Mouse (Mus musculus) forebrain, embryonic 10.5 days (tissue): Measurements from ENCODE around the gene Tmco5. TPM values are rescaled to one million over a fixed set of nuclear protein-coding genes. Genes with fewer than 3 reads are reported as not detected.
A peak's percentile ranks its signal among the peaks of the same experiment; 100 is the strongest.

ENCODE experiments used
- DNase-seq: peaks from one replicate; pipeline ENCODE4 v3.0.0-alpha.2; 2017; ENCODE audit warnings: low spot score; ENCODE audit errors: extremely low spot score
- H3K27ac ChIP-seq: fragments of 300-500 bp; sonication (generic); 2 replicates; pipeline ENCODE4 v1.5.1; 2016; ENCODE audit warnings: mild to moderate bottlenecking
- H3K27me3 ChIP-seq: fragments of 300-500 bp; sonication (generic); 2 replicates; pipeline ENCODE4 v1.6.1; 2016; ENCODE audit warnings: mild to moderate bottlenecking; ENCODE audit not compliant: poor library complexity, severe bottlenecking
- H3K36me3 ChIP-seq: fragments of 300-500 bp; sonication (generic); replicated peaks from 2 replicates; pipeline ENCODE4 v1.6.1; 2016; ENCODE audit warnings: mild to moderate bottlenecking, moderate library complexity
- H3K4me1 ChIP-seq: fragments of 300-500 bp; sonication (generic); 2 replicates; pipeline ENCODE4 v1.6.1; 2016
- H3K4me3 ChIP-seq: fragments of 300-500 bp; sonication (generic); 2 replicates; pipeline ENCODE4 v1.5.1; 2016; ENCODE audit warnings: mild to moderate bottlenecking, moderate library complexity
- H3K9me3 ChIP-seq: fragments of 300-500 bp; sonication (generic); 2 replicates; pipeline ENCODE4 v1.6.1; 2016; ENCODE audit warnings: mild to moderate bottlenecking, moderate library complexity
- WGBS: fragments of 180-500 bp; shearing (Covaris S2); methylation state at CpG from one replicate; pipeline ENCODE4 v1.1.7; 2016; 5-methylcytosine and 5-hydroxymethylcytosine counted together
- polyA plus RNA-seq: library from polyadenylated mRNA; unstranded; fragments of >200 nt; fragmentation: Nextera tagmentation; extraction: Ambion mirVana; gene quantifications from 2 replicates; pipeline ENCODE4 v1.2.1, GENCODE M21; 2016

Tmco5 gene
- not detected in 2 replicates for polyA plus RNA-seq

DNA sequence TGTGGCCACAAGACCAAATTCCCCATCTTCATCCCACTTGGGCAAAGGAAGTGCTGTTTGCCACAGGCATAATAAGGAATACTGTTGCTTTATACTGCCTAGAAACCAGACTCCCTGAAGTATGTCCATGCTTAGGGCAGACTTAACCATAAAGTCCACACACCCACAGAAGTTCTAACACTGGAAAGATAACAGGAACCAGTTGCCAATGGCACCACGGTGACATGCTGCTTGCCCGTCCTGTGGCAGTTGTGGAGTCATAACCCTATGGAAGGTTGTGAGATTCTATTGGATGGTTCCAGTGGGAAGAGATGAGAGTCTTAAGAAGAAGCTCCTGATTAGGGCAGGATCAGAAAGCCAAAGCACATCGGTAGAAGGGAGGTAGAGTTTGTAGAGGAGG, at the start of gene Tmco5:
Gene Tmco5 (plus strand): TSS at position 301 of the 400 bp plus-strand sequence.
- no peak for DNase-seq
- H3K4me3 ChIP-seq: no peak within 1 kb of the TSS
- no peaks in the 10 kb centered on the region for H3K27me3 ChIP-seq
- 92% methylated on average over 3 of the region's 3 CpGs for WGBS
- no peaks in the 10 kb centered on the region for H3K36me3 ChIP-seq
- H3K9me3 ChIP-seq: no peaks in the 10 kb centered on the region
- peaks cover 8% of the 10 kb centered on the region for H3K4me1 ChIP-seq
- H3K27ac ChIP-seq: no peak within 1 kb of the TSS

DNA sequence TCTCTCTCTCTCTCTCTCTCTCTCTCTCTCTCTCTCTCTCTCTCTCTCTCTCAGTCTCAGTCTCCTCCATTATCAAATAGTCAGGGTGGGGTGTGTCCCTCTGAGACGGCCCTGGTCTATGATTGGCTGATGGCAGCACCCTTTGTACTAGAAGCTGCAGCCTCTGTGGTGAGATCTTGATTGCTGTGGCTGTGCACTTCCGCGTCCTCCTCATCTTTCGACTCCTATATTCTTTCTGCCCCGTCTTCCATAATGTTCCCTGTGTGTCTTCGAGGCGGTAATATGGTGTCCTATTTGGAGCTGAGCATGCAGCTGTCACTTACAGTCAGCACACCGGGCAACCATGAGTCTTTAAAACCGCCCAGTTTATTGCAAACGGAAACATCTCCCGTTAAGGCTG, 46.6 kb upstream of the Tmco5 start:
- Histone ChIP-seq H3K36me3 (no peaks in the 10 kb centered on the region), H3K27ac (no peak overlapping the region), H3K9me3 (no peaks in the 10 kb centered on the region), H3K27me3 (no peaks in the 10 kb centered on the region), H3K4me3 (no peak overlapping the region), H3K4me1 (no peaks in the 10 kb centered on the region)
- DNase-seq: no peak
- WGBS: 80% methylated on average over 11 of the region's 11 CpGs

DNA sequence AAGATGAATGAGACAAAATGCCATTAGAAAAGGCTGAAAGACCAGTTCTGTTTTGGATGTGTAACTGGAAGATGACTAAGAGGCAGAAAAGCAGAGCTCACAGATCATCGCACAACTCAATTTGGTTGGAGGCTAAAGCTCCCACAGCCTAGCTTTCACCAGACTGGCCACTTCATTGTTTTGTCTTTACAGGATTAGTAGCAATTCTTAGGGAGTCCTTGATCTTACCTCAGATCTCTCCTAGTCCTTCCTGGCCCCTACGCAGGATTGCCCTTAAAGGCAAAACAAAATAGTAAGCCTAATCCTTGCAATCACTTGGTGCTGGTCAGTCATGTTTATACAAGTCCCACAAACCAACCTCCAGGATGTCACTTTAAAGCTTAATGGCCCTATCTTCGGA, 40.7 kb upstream of the Tmco5 start:
- H3K27ac ChIP-seq: no peak overlapping the region
- no peaks in the 10 kb centered on the region for H3K9me3 ChIP-seq
- WGBS: 17% methylated on average over 3 of the region's 3 CpGs
- no peak overlapping the region for H3K4me3 ChIP-seq
- no peak for DNase-seq
- H3K4me1 ChIP-seq: peaks cover 16% of the 10 kb centered on the region
- no peaks in the 10 kb centered on the region for H3K27me3 ChIP-seq
- no peaks in the 10 kb centered on the region for H3K36me3 ChIP-seq

DNA sequence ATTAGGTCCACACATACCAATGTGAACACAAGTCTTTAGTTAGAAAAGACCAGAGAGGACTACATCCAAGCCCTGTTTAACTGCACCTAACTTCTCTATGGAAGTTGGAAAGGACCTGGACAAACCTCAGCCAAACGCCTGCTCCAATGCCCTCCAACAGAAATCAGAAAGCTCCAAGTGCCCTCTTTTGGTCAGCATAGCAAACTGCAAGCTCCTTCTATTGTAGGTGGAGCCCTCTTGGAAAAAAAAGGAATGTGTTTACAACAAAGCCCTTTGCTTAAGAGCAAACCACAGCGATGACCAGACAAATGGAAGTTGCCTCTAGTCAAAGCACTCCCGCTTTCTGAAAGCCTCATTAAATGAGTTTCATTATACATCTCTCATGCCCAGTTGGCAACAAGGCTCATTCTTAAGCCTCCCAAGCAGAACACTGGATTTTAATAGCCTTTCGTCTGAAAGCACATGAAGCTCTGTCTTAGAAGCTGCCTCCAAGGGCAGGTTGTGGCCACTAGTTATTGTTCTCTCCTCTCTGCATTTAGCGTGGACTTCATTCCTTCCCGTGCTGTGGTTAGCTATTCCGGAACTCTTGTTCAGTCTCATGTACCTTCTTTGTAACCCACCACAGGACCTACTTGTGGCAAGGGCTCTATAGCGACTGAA, 39.8 kb upstream of the Tmco5 start:
- Histone ChIP-seq H3K4me3 (no peak overlapping the region), H3K9me3 (no peaks in the 10 kb centered on the region), H3K27ac (no peak overlapping the region), H3K27me3 (no peaks in the 10 kb centered on the region), H3K4me1 (peaks cover 16% of the 10 kb centered on the region), H3K36me3 (no peaks in the 10 kb centered on the region)
- DNase-seq: peak; percentile 43
- WGBS: 34% methylated on average over 8 of the region's 8 CpGs

DNA sequence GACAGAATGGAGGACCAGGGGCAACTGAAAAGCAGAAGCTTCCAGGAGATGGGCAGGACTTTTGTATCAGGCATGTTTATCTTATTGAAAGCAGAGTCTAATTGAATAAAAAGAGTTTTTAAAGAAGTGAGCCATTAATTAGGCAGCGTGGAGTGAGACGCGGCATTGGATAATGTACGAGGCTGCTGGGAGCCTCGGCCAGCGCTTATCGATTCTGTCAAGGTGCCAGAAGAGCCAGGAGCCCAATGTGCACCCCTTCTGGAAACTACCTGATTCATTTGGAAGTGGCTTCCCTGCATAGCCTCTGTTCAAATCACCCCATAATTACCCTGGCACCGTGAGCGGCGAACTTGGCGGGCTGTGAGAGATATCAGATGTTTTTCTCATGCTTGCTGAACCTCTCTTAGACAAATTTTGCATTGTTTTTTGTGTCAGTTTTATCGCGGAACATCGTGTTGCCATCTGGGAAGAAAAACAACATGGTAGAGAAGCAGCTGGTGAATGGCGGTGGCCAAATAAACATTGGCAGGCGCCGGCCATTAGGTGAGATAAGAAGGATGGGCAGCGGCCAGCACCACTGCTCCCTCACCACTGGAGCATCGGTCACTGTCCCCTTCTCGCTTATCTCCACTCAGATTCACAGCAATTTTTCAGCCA, 28.4 kb upstream of the Tmco5 start:
- no peak overlapping the region for H3K27ac ChIP-seq
- H3K9me3 ChIP-seq: no peaks in the 10 kb centered on the region
- peaks cover 10% of the 10 kb centered on the region for H3K4me1 ChIP-seq
- no peaks in the 10 kb centered on the region for H3K36me3 ChIP-seq
- H3K4me3 ChIP-seq: no peak overlapping the region
- no peaks in the 10 kb centered on the region for H3K27me3 ChIP-seq
- 92% methylated on average over 20 of the region's 20 CpGs for WGBS
- DNase-seq: no peak

DNA sequence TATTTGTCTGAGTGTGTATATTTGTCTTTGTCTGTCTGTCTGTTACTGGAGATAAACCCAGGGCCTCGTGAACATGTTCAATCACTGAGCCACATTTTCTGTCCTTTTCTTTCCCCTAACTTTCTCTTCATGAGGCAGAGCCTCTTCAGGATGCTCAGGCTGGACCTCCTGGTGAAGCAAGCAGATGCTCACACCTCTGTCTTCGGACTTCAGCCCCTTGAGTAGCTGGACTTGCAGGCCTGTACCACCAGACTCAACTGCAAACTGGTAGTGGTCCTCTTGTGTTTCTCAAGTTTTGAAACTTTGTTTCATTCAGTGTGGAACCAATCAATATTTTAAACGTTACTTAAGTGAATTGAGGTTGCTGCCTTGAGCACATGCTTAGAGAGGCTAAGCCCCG, 27.1 kb upstream of the Tmco5 start:
- Histone ChIP-seq H3K9me3 (no peaks in the 10 kb centered on the region), H3K36me3 (no peaks in the 10 kb centered on the region), H3K27ac (no peak overlapping the region), H3K27me3 (no peaks in the 10 kb centered on the region), H3K4me3 (no peak overlapping the region), H3K4me1 (peaks cover 10% of the 10 kb centered on the region)
- DNase-seq: no peak
- 84% methylated on average over 4 of the region's 4 CpGs for WGBS

DNA sequence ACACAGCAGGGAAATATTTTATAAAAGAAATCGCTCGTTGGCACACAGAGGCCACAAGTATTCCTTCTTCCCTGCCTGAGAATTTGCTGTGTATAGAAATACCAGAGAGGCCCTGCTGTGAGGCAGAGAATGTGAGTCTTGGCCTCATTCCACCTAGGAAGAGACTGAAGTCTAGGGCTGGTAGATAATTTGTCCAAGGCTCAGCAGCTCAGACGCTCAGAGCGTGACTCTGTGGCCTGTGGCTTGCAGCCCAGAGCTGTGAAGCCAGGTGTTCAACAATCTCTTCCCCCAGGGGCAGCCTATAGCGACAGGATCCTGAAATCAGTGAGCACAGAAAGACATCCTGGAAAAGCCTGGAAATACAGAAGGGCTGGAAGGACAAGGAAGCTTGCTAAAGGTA, 26.2 kb upstream of the Tmco5 start:
- WGBS: 48% methylated on average over 5 of the region's 5 CpGs
- Histone ChIP-seq H3K4me3 (no peak overlapping the region), H3K4me1 (peaks cover 10% of the 10 kb centered on the region), H3K27ac (no peak overlapping the region), H3K9me3 (no peaks in the 10 kb centered on the region), H3K36me3 (no peaks in the 10 kb centered on the region), H3K27me3 (no peaks in the 10 kb centered on the region)
- no peak for DNase-seq

DNA sequence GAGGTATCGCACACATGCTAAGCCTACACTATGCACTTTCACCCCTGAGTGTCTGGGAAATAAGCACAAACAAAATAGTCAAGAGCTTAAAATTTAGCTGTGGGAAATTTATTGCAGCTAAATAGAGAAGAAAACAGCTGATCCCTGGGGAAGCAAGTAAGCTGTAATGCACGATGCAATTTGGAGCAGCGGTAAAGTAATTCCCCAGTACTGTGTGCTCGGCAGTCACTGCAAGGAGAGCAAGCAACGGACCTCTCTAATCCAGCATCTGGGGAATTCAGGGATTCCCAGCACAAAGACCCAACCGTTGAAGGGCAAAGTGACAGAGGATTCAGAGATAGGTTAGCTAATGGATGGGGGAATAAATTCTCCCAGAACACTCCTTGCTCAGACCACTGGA, 19.8 kb upstream of the Tmco5 start:
- H3K27ac ChIP-seq: no peak overlapping the region
- WGBS: 83% methylated on average over 6 of the region's 6 CpGs

DNA sequence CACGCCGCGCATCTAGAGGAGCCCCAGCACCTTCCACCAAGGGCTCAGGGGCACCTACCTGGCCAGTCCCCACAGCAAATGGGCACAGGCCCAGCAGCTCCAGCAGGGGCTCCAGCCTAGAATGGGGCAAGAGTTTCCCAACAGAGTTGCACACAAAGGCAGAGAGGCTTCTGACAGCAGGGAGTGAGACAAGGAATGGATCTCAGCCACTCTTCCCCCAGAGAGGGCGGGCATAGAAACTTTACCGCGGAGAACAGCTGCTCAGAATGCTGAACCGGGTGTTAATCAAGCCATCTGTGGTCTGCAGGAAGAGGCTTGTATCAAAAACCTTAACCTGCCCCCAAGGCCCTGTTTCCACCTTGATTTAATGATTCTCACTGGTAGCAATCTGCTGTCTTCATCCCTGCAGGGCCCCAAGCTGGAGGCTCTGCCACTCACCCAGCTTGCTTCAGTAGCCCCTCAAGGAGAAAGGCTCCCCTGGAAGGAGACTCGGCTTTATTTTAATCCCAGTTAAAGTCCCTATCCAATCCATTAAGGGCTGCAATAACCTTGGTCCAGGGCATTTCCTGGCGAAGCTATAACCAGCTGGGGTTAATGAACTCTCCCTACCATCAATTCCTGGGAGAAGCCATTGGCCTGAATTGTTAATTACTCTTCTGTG, 1.4 kb upstream of the Tmco5 start:
- 39% methylated on average over 9 of the region's 9 CpGs for WGBS
- DNase-seq: no peak
- H3K4me3 ChIP-seq: no peak overlapping the region
- H3K27me3 ChIP-seq: no peaks in the 10 kb centered on the region
- peaks cover 8% of the 10 kb centered on the region for H3K4me1 ChIP-seq
- no peaks in the 10 kb centered on the region for H3K36me3 ChIP-seq
- H3K9me3 ChIP-seq: no peaks in the 10 kb centered on the region
- H3K27ac ChIP-seq: peak overlapping the region; percentile 51

More for the DNA sequence above, 19.8 kb upstream of the Tmco5 start:
- no peaks in the 10 kb centered on the region for H3K27me3 ChIP-seq
- no peak for DNase-seq
- no peaks in the 10 kb centered on the region for H3K9me3 ChIP-seq
- H3K36me3 ChIP-seq: no peaks in the 10 kb centered on the region
- no peak overlapping the region for H3K4me3 ChIP-seq
- H3K4me1 ChIP-seq: no peaks in the 10 kb centered on the region

DNA sequence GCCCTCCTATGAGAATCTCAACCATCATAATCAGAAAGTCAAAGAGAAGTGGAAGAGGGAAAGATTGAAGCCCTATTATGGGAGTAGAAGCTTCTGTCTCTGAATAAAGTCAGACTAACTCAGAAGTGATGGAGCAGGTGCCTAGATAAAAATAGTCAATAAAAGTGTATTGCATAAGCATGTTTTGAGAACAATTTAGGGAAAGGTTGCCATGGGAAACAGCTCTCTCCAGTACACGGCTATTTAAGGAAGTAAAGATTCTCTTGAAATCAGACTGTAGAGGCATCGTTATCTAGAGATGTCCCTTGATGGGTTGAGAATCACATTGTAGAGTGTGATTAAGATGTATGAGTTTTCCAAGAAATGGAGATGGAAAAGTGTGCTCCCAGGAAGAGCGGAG, 1.2 kb downstream of the Tmco5 start:
- H3K4me3 ChIP-seq: no peak overlapping the region
- no peaks in the 10 kb centered on the region for H3K36me3 ChIP-seq
- WGBS: 92% methylated on average over 3 of the region's 3 CpGs
- DNase-seq: no peak
- H3K27ac ChIP-seq: no peak overlapping the region
- no peaks in the 10 kb centered on the region for H3K27me3 ChIP-seq
- peaks cover 8% of the 10 kb centered on the region for H3K4me1 ChIP-seq
- H3K9me3 ChIP-seq: no peaks in the 10 kb centered on the region

DNA sequence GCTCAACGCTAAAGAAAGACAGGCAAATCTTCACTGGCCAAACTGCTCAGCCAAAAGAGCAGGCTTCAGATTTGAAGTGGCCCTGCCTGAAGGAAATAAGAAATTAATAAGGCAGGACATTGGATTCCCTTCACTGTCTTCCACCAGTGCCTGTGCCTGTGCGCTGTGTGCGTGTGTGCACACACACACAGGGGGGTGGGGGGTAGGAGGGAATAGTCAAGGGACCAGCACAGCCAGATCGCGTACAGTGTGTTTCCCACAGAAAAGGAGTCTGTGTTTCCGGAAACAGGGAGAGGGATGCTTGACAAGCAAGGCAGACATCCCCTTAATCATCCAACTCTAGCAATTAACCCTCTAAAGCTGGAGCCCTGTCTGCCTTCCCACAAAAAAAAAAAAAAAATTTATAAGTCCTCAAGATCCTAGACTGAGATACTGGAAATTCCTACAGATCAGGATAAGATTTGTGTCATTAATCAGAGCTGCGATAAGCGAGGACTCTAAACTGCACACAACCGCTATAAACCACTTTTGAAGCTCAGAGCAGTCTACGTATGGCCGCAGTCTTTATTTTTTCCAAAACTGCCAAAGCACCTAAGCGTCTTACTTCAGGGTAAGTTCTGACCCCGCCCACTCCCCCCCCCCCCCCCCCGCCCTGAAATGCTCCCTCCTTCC, 15.0 kb downstream of the Tmco5 start:
- H3K4me3 ChIP-seq: peak overlapping the region; percentile 48
- peaks cover 14% of the 10 kb centered on the region for H3K4me1 ChIP-seq
- H3K9me3 ChIP-seq: no peaks in the 10 kb centered on the region
- no peak for DNase-seq
- H3K27ac ChIP-seq: no peak overlapping the region
- 41% methylated on average over 13 of the region's 14 CpGs for WGBS
- no peaks in the 10 kb centered on the region for H3K36me3 ChIP-seq
- H3K27me3 ChIP-seq: peaks cover 35% of the 10 kb centered on the region

DNA sequence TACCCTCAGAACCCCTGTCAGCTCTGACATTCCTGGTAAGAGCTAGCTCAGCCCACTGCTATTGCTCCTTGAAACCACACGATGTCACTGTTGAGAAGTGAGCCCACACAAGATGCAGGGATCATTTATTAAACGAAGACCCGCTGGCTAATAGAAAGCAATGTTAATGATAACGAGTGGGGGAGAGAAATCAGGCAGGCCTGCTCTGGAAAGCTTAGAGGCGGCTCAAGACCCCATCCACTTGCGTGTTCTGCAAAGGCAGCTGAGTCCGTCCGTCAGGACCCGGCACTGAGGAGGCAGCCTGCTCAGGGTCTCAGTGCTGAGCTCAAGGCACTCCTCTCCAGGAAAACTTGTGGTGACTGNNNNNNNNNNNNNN, 15.5 kb downstream of the Tmco5 start:
- Histone ChIP-seq H3K36me3 (no peaks in the 10 kb centered on the region), H3K27me3 (peaks cover 39% of the 10 kb centered on the region), H3K4me3 (peak overlapping the region; percentile 48), H3K9me3 (no peaks in the 10 kb centered on the region), H3K4me1 (peaks cover 14% of the 10 kb centered on the region), H3K27ac (peak overlapping the region; percentile 66)
- peak; percentile 63 for DNase-seq
- 2% methylated on average over 9 of the region's 9 CpGs for WGBS
